ENCODE assay signal across 25 mouse cellular contexts in the genomic region with DNA sequence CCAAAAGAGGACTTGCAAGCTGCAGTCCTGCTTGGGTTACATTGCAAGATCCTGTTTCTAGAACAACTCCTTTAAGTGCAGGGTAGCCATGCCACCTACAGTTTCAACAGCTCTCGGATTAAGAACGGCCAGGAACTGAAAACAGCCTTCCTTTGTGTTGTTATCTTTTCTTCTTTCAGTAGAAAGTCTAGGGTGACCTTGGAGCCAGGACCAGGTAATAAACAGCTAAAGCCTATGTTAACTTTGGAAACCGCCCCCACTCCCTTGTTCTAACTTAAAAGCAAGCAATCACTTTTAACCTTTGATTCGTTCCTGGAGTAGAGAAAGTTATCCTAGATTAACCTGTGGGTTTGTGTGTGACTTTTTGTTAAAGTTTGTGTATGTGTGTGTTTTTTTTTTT. TPM values are rescaled to one million over a fixed set of nuclear protein-coding genes. Genes with fewer than 3 reads are reported as not detected.
A peak's percentile ranks its signal among the peaks of the same experiment; 100 is the strongest.
DNase-seq lines count a peak whose midpoint lies in the region; ATAC-seq lines count a peak whose summit lies in the region.
"Had no signal": no experiment of that assay in that cellular context is flagged by ENCODE, and none has a peak within 500 bp of the region (broad histone marks: within the 10 kb centered on the region; RNA-seq: fewer than 3 reads in every experiment).

No protein-coding gene starts in this region.

- ATAC-seq in kidney, embryonic 14.5 days (ENCODE audit: low FRiP score, low TSS enrichment) = peak; percentile 51; the same call in 1 of the 2 replicates
- no peak for ATAC-seq in hindbrain, embryonic 11.5 days (ENCODE audit: low FRiP score)
- no peak for ATAC-seq in erythroid progenitor cell, adult 5-6 weeks (replicated peaks; ENCODE audit: low FRiP score, poor library complexity, severe bottlenecking)
- ATAC-seq: forebrain, embryonic 14.5 days had no signal

- no peaks in the 10 kb centered on the region for H3K9me3 ChIP-seq in kidney, embryonic 14.5 days (ENCODE audit: control insufficient read depth, low read length)
- H3K9me3 ChIP-seq in hindbrain, embryonic 11.5 days (ENCODE audit: control insufficient read depth, low read length) = no peaks in the 10 kb centered on the region
- H3K9me3 ChIP-seq: heart, embryonic 13.5 days; limb, embryonic 12.5 days had no signal

- H3K27me3 ChIP-seq in kidney, embryonic 14.5 days (ENCODE audit: control insufficient read depth, insufficient read depth, low read length) = no peaks in the 10 kb centered on the region
- H3K27me3 ChIP-seq in hindbrain, embryonic 11.5 days (ENCODE audit: control insufficient read depth, insufficient read depth, low read length) = no peaks in the 10 kb centered on the region
- H3K27me3 ChIP-seq: limb, embryonic 12.5 days had no signal

- no peaks in the 10 kb centered on the region for H3K4me1 ChIP-seq in kidney, embryonic 14.5 days (ENCODE audit: control insufficient read depth, insufficient read depth, low read length)
- no peaks in the 10 kb centered on the region for H3K4me1 ChIP-seq in hindbrain, embryonic 11.5 days (replicated peaks; ENCODE audit: control insufficient read depth, insufficient read depth, low read length)
- H3K4me1 ChIP-seq: heart, embryonic 13.5 days; limb, embryonic 12.5 days had no signal

- H3K4me3 ChIP-seq in kidney, embryonic 14.5 days (ENCODE audit: low read length) = no peak overlapping the region
- no peak overlapping the region for H3K4me3 ChIP-seq in hindbrain, embryonic 11.5 days (ENCODE audit: low read depth, low read length)
- H3K4me3 ChIP-seq: heart, embryonic 13.5 days; limb, embryonic 12.5 days had no signal

- H3K4me2 ChIP-seq in kidney, embryonic 14.5 days (replicated peaks; ENCODE audit: low read depth, low read length) = no peak overlapping the region
- H3K4me2 ChIP-seq in hindbrain, embryonic 11.5 days (replicated peaks; ENCODE audit: low read depth, low read length) = no peak overlapping the region
- H3K4me2 ChIP-seq: heart, embryonic 13.5 days; hindbrain, embryonic 14.5 days; limb, embryonic 12.5 days; liver, embryonic 11.5 days; midbrain, embryonic 11.5 days had no signal

- H3K27ac ChIP-seq in kidney, embryonic 14.5 days (ENCODE audit: low read depth, low read length) = peak overlapping the region; percentile 81
- H3K27ac ChIP-seq in hindbrain, embryonic 11.5 days (ENCODE audit: low read depth, low read length) = no peak overlapping the region
- H3K27ac ChIP-seq: heart, embryonic 13.5 days; hindbrain, embryonic 14.5 days; limb, embryonic 12.5 days had no signal

- no peaks in the 10 kb centered on the region for H3K36me3 ChIP-seq in kidney, embryonic 14.5 days (ENCODE audit: control insufficient read depth, insufficient read depth, low read length)
- H3K36me3 ChIP-seq in hindbrain, embryonic 11.5 days (ENCODE audit: control insufficient read depth, insufficient read depth, low read length) = no peaks in the 10 kb centered on the region
- H3K36me3 ChIP-seq: heart, embryonic 13.5 days; limb, embryonic 12.5 days had no signal

- DNase-seq in kidney, adult 11 months = peak; percentile 60
- DNase-seq in kidney, postnatal 4 days = no peak
- peak; percentile 38 to 74 for DNase-seq in kidney, postnatal 36 days
- peak; percentile 32 for DNase-seq in yolk sac, embryonic 10.5 days (ENCODE audit: low spot score)
- DNase-seq in hindbrain, embryonic 11.5 days (ENCODE audit: low spot score) = no peak
- DNase-seq in thymus, postnatal 4 days = no peak
- DNase-seq: adrenal gland, postnatal 25 days; cerebellum, adult 8-10 months; cerebellum, postnatal 36 days; gastrocnemius, postnatal 10 days; heart, adult 18-20 months; layer of hippocampus, postnatal 36 days; lung, adult 18-20 months; lung, postnatal 10 days; right cerebral cortex, adult 18-20 months; thymus, adult 2 months had no signal

- WGBS in kidney, embryonic 14.5 days = 26% methylated on average over 4 of the region's 4 CpGs
- 85% methylated on average over 4 of the region's 4 CpGs for WGBS in hindbrain, embryonic 11.5 days

- no peak overlapping the region for H3K9ac ChIP-seq in kidney, embryonic 14.5 days (ENCODE audit: low read depth, low read length)
- no peak overlapping the region for H3K9ac ChIP-seq in hindbrain, embryonic 11.5 days (ENCODE audit: low read depth, low read length)
- H3K9ac ChIP-seq: heart, embryonic 13.5 days; hindbrain, embryonic 14.5 days; limb, embryonic 12.5 days had no signal

RNA-seq across cellular contexts. Expression of a gene that starts 33.2 kb away (rescaled TPM):
- 1.1 and 2.0 TPM in 2 replicates for polyA plus RNA-seq in kidney, embryonic 14.5 days (2014; fragmentation: Nextera tagmentation; extraction: Ambion mirVana)
- polyA plus RNA-seq in hindbrain, embryonic 11.5 days (2014; fragmentation: Nextera tagmentation; extraction: Ambion mirVana) = 0.37 and 0.63 TPM in 2 replicates
- 3.8 and 4.7 TPM in 2 replicates for total RNA-seq in erythroid progenitor cell, adult 5-6 weeks (2015; ENCODE audit: low replicate concordance)
- total RNA-seq in erythroid progenitor cell, adult 5-6 weeks (2017; ENCODE audit: low replicate concordance) = 1.9 and 2.2 TPM in 2 replicates
- total RNA-seq: heart, postnatal 25 days; layer of hippocampus, postnatal 36 days had no signal

RNA-seq across cellular contexts. Expression of a gene that starts 41.6 kb away (rescaled TPM):
- 31.0 and 31.9 TPM in 2 replicates for polyA plus RNA-seq in kidney, embryonic 14.5 days (2014; fragmentation: Nextera tagmentation; extraction: Ambion mirVana)
- polyA plus RNA-seq in hindbrain, embryonic 11.5 days (2014; fragmentation: Nextera tagmentation; extraction: Ambion mirVana) = 19.8 and 31.5 TPM in 2 replicates
- total RNA-seq in erythroid progenitor cell, adult 5-6 weeks (2015; ENCODE audit: low replicate concordance) = 26.4 and 27.8 TPM in 2 replicates
- 13.4 and 25.8 TPM in 2 replicates for total RNA-seq in erythroid progenitor cell, adult 5-6 weeks (2017; ENCODE audit: low replicate concordance)

Comparison
In these comparisons a context has a peak if more than half of its experiments do, and no peak if none do; other contexts are left out.
1. DNase-seq: peak in kidney, adult 11 months (single experiment), kidney, postnatal 36 days (2 of 2) and yolk sac, embryonic 10.5 days (single experiment); none in kidney, postnatal 4 days (0 of 2), hindbrain, embryonic 11.5 days (single experiment) and thymus, postnatal 4 days (single experiment).